Mouse (Mus musculus): ENCODE results near the gene Kpna3. TPM values are rescaled to one million over a fixed set of nuclear protein-coding genes. Genes with fewer than 3 reads are reported as not detected.

The Kpna3 gene
- 17.4 and 22.7 TPM in 2 replicates for polyA plus RNA-seq (2015; fragmentation: Nextera tagmentation; extraction: Ambion mirVana)

DNA sequence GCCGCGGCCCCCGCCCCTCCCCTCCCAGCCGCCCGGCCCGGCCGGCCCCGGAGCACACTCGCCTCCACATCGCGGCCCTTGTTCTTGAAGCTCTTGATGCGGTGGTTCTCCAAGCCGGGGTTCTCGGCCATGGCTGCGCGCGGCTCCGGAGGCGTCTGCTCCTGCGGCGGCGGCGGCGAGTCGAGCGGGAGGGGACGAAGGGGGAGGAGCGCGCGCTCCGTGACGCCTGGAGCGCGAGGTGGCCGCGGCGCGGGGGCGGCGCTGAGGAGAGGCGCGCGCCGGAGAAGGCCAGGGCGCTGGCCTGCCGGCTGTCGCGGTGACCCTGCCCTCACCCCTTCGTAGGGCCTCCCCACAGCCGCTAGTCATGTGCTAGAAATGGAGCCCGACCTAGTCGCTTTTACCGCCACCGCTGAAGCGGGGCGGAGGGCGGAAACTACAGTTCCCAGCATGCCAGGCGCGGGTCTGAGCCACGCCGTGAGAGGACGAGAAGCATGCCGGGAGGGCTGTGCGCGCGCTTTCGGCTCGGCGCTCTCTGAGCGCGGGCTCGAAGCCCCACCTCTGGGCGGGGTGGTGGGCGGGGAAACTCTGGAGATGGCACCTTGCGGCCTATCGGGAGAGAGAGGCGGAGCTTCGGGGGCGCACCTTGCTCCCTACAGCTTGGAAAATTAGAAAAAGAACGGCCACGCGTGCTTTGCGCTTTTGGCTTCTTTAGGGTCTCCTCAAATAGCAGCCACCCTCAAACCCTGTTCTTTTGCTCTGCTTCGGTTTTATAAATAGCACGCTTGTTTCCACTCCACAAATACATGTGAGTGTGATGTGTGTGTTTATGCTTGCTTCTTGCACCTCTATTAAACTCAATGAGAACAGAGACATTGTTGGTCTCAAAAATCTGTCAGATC is at the start of gene Kpna3:
Kpna3 (minus strand) TSS at position 214 of the 899 bp plus-strand sequence.

DNA sequence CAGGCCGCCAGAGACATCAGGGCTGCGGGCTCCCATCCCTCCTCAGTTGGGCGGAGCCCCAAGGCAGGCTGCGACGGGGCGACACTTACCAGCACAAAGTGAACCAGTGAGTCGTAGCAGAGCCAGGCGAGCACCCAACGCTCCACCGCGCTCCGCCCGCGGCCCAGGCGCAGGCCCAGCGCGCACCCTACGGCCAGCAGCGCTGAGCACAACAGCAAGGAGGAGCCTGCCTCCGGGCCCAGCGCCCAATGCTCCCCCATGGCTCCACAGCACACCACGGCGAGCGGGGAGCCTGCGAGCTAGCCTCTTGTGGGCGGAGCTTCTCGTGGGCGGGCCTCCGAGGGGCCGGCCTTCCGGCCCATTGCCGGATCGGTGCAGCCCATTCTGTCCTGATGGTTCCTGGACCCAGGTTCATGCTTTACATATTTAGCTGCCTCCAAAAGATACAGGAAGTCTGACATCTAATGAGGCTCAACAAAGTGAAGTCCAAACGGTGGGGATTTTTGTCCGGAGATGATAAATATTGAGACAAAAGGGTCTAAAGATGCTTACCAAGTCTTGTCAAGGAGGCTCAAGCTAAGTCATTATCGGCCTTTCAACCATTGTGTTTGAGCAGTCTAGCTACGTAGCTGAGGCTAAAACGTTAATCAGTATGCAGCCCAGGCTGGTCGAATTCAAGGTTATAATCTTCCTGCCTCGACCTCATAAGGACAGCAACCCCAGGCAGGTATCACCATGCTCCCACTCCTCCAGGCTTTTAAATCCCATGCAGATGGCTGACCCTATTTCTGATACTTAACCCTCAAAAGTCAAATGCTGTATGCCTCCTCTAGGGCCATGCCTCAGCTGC is 79.3 kb downstream of the Kpna3 start, which contains the start of gene Ebpl:
Ebpl (minus strand) TSS at position 309 of the 850 bp plus-strand sequence.

Other genes with a start within 250 kb of the Kpna3 start
- 0.87 TPM in 1 of 2 replicates, not detected in the other for gene Sgcg, start 181.4 kb downstream of the Kpna3 start, polyA plus RNA-seq (2015; fragmentation: Nextera tagmentation; extraction: Ambion mirVana)
- 1.7 and 3.5 TPM in 2 replicates for gene Arl11, start 130.1 kb downstream of the Kpna3 start, polyA plus RNA-seq (2015; fragmentation: Nextera tagmentation; extraction: Ambion mirVana)
- 15.2 and 15.6 TPM in 2 replicates for gene Ebpl, start 79.4 kb downstream of the Kpna3 start, polyA plus RNA-seq (2015; fragmentation: Nextera tagmentation; extraction: Ambion mirVana)
- gene Spryd7, start 117.0 kb upstream of the Kpna3 start, polyA plus RNA-seq (2015; fragmentation: Nextera tagmentation; extraction: Ambion mirVana) = 29.9 and 31.7 TPM in 2 replicates
- gene Trim13, start 158.4 kb upstream of the Kpna3 start, polyA plus RNA-seq (2015; fragmentation: Nextera tagmentation; extraction: Ambion mirVana) = 22.5 and 23.7 TPM in 2 replicates
- gene Kcnrg, start 167.6 kb upstream of the Kpna3 start, polyA plus RNA-seq (2015; fragmentation: Nextera tagmentation; extraction: Ambion mirVana) = 0.57 and 0.58 TPM in 2 replicates